Mouse (Mus musculus) gastrocnemius, adult 18-20 months (tissue): ENCODE results near the gene St3gal5. TPM values are rescaled to one million over a fixed set of nuclear protein-coding genes. Genes with fewer than 3 reads are reported as not detected.

Experiments used
- DNase-seq: peaks from one replicate; pipeline ENCODE4 v3.0.0; 2021; ENCODE audit warnings: low spot score
- total RNA-seq, 2 experiments: library from RNA; stranded (reverse); gene quantifications; 2 replicates each; pipeline ENCODE4 v1.2.3; 2021

St3gal5 gene
- total RNA-seq, 2 experiments from 2014 or later = 58.1 to 85.3 TPM

- no peak for DNase-seq
Measured at GRCm38 (mm10) chr6:72203279-72203678, 105.9 kb downstream of the St3gal5 start.

Other genes with a start within 250 kb of the St3gal5 start
- gene Ptcd3, start 188.8 kb upstream of the St3gal5 start, total RNA-seq = 10 to 100 TPM; 61.9 to 66.2 TPM
- 10 to 100 TPM; 35.9 to 36.4 TPM for gene Polr1a, start 188.5 kb upstream of the St3gal5 start, total RNA-seq
- gene Atoh8, start 138.0 kb downstream of the St3gal5 start, total RNA-seq = 1 to 10 TPM; 4.3 to 6.3 TPM
- gene Sftpb, start 207.0 kb downstream of the St3gal5 start, total RNA-seq = not detected
- 10 to 100 TPM; 17.9 to 20.2 TPM for gene Usp39, start 247.6 kb downstream of the St3gal5 start, total RNA-seq
- 1 to 10 TPM; 7.2 to 8.0 TPM for gene 0610030E20Rik, start 249.7 kb downstream of the St3gal5 start, total RNA-seq